Mouse (Mus musculus) small intestine, adult 2 months (tissue): Measurements from ENCODE around the gene Lipm.

Experiments used
- CTCF ChIP-seq: fragments of 200-500 bp; IDR thresholded peaks from 2 replicates; pipeline ENCODE4 v1.5.1; 2012; ENCODE audit warnings: low read depth, mild to moderate bottlenecking, control low read depth, inconsistent platforms, low read length, moderate library complexity, mixed read lengths; ENCODE audit not compliant: insufficient replicate concordance, insufficient read length; ENCODE audit errors: extremely low read depth
- POLR2A ChIP-seq: fragments of 200-500 bp; IDR thresholded peaks from 2 replicates; pipeline ENCODE4 v1.6.1; 2012; ENCODE audit warnings: low read depth, mild to moderate bottlenecking, control low read depth, inconsistent platforms, low read length, moderate library complexity

DNA sequence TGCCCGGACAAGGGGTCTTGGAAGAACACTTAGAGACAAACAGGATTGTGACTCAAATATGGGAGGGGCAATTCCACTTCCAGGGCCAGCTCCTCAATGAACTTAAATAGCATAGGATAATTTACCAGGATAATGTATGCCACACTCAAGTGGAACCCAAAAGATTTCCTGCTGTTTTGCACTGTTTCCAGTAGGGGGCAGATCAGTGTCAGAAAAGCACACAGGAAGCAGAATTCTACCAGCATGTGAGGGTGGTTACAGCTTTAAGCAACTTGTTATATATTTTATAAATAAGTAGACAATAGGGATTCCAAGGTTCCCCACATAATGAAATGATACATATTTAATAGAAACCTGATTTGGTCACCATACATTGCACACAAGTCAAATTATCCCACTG is 51.2 kb downstream of the Lipm start:
- TF ChIP-seq POLR2A, result no peak
- TF ChIP-seq CTCF, result no peak
